Mouse (Mus musculus) lung, postnatal 25 days (tissue): ENCODE measurements around the gene Psmb7.

ENCODE experiments used
- DNase-seq: peaks from one replicate; pipeline ENCODE4 v3.0.0; 2022; ENCODE audit warnings: low spot score

The Psmb7 gene

DNA sequence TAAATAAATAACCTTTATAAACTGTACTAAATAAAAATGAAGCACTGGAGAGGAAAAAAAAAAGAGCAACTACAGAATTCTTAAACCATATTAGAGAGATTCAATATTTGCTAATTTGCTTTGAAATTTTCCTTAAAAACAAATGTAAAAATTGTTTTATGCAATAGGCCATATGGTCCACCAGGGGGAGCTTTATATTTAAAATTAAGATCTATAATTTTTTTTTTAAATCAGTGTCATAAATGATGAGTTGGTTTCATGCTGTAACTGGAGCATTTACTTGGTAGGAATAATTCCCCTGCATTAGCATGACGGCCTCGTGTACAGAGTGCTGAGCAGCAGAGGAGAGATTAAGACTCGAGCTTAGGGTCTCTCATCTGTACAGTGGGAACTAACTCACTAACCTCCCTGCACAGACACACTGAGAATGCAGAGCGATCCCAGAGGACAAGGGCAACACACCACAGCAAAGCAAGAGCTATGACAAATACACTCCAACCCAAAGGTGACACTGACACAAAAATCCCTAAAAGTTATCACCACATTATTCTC, 6.1 kb downstream of the Psmb7 start:
- DNase-seq = no peak

- no peak for DNase-seq
These were observed 13.3 kb downstream of the Psmb7 start for GRCm38 (mm10) chr2:38630574-38630973.

DNA sequence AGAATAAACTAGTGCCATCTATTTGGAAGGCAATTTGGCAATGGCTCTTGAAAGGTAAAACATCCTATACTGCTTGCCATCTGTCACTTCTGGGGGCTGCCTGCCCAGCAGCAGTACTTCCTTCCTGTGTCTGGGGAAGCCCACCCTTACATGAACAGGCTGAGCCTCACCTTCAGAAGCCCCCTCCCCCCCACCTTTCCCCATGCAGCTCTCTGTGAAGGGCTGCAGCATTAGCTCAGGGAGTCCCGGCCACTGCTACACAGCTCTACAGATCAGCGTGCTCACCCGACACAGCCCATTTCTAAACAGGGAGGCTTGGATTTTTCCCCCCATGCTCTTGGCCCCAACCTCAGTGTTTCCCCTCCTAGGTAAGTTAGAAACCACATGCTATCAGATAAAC, 14.4 kb downstream of the Psmb7 start:
- no peak for DNase-seq

DNA sequence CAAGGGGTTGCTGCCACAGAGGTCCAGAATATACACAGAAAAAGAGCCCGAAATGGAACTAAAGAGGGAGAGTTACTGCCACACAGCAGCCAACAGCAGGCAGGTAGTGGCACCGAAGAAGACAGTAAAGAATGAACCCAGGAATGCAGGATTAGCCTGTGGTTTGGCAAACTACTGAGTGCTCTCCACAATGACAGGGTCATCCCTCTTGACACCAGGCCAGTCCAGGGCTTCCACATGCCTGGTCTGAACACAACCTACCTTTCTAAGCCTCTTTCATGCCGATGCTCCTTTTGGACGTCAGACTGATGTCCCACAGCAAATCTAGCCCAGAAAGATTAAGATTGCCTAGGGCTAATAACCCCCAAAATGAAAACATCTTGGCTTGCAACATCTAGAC, 15.1 kb downstream of the Psmb7 start:
- no peak for DNase-seq

- no peak for DNase-seq
These were observed 19.9 kb downstream of the Psmb7 start for GRCm38 (mm10) chr2:38623821-38624590.

GRCm38 (mm10) chr2:38623411-38623810, 20.5 kb downstream of the Psmb7 start:
- DNase-seq = no peak

DNA sequence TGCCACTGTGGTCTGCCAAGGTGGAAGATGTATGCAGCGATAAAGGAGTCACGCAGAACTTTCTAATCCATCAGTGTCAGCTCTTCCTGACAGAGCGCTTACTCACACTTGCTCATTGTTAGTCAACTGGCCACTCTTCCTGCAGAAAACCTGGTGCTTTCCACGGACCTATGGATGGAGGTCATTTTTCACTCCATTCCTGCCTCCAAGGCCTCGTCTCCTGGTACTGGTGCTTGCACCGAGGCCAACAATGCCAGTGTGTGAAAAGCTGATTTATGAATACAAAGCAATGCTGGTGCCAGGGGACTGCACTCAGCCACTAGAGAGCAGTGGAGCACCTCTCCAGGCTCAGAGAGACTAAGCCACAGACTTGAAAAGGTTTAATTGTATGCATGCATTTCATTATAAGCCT, 22.3 kb downstream of the Psmb7 start:
- DNase-seq = no peak

DNA sequence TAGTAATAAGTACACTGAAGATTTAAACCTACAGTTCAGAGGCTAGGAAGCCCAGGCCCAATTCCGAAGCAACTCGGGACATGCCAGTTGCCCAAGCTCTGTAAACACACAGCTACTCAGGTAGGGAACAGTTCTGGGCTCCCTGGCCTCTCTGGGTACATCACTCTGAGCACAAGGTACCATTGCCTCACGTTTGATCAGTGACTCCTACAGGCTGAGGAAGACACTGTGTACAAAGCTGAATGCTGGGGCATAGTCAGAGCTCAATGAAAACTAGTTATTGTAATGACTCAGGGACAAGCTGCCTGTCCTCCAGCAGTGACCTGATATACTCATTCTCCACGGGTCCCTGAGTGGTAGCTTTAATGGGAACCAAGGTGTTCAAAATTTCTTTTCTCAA, 22.8 kb downstream of the Psmb7 start:
- DNase-seq = no peak

GRCm38 (mm10) chr2:38619777-38620176, 24.1 kb downstream of the Psmb7 start:
- DNase-seq = no peak

DNA sequence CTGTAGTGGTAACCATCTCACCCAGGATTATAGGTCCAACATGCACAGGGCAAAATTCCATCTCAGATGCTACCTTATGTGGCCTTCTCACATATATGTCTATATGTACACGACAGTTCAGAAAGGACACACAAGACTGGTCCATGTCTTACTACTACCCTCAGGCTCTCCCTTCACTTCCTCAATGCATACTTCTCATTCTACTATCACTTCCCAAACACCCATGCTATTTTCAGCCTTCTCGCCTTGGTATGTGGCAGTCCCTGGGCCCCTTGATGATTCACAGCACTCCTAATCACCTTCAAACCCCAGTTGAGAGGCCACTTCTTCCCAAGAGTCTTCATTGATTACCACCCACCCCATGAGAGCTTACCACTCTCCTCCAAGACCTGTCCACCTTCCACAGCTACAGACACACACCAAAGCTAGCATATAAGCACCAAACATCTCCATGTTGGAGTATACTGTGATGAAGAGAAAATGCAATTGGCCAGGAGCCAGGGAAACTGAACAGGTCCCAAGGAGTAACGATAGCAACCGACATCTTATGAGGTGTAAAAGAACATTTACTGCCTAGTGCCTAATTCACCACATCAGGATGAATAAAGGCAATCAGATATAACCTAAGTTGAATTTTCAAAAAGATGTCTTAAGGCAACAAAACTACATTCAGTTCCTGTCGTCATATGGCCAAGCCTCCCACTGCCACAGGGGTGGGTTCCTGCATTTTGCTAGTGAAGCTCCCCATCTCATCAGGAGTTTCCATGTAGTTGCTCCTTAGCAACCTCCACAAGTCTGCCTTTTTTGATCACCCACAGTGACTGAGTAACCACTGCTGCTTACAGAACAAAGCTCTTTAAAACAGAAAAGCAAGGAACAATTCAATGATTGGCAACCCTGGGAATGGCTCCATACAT, 26.7 kb downstream of the Psmb7 start:
- DNase-seq = no peak

GRCm38 (mm10) chr2:38616072-38616471, 27.8 kb downstream of the Psmb7 start:
- peak; percentile 8 for DNase-seq

DNA sequence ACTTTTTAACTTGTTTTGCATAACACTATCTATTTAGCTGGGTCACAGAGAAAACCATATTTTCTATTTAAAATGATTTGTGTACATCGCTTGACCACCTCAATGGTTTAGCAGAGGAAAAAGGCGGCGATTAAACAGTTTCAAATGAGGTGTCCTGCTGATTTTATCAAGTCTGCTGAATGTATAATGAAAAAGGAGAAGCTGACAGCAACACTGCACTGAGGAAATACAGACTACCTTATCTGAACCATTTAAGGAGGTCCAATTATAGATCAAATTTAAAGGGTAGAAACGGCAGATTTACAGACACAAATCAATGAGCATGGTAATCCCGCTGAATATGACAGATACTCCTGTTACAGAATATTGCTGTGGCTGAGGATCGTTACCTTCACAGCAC, 29.4 kb downstream of the Psmb7 start:
- no peak for DNase-seq

DNA sequence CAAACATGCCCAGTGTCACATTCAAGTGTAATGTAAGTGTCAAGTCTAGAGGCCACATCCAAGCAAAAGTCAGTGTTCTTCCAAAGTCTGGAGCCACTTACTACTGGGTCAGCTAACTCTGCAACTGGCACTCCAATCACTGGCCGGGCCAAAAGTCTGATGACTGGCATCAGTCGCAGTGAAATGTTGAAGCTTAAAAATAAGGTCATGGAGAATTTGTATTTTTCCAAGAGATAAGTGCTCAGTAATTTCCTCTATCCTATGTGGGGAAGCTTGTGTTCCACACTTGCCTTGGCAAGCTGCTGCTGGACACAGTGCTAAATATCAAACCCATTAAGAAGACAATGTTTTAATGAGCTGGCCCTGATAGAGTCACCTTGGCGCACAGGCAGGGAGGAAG, 30.3 kb downstream of the Psmb7 start:
- DNase-seq = no peak

DNA sequence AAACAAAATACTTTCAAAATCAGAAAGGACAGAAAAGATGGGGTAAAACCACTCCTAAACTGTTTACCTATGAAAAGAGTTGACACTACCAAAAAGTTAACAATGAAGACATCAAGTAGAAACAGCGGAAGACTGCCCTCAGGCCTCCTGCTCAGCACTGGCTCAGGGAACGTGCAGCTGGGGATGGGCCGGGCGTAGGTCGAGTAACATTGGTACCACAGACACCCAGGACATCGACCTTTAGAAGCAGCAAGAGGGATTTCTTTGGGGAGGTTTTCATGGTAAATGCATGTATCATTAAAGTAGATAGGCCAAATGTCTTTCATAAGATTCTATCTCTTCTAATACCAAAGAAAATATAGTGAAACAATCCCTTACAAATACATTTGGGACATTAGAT, 31.3 kb downstream of the Psmb7 start:
- DNase-seq = no peak

DNA sequence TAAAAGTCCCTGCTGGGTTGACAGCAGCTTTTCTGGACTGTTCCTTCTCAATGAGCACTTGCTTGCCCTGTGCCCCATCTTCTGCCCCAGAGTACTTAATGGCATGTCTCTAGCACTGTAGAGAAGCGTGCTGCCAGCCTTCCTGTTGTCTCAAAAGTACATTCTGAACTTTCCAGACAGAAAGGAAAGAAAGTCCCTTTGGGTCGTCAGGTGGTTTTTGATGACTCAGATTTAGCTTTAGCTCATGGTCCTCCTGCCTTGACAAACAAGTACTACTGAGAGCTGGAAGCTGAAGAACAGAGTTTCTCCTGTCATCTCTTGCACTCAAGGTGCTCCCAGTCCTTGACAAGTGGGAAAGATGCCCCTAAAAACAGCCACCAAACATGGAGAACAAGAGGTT, 33.7 kb downstream of the Psmb7 start:
- no peak for DNase-seq

- no peak for DNase-seq
These were observed 34.6 kb downstream of the Psmb7 start for GRCm38 (mm10) chr2:38609310-38609709.

DNA sequence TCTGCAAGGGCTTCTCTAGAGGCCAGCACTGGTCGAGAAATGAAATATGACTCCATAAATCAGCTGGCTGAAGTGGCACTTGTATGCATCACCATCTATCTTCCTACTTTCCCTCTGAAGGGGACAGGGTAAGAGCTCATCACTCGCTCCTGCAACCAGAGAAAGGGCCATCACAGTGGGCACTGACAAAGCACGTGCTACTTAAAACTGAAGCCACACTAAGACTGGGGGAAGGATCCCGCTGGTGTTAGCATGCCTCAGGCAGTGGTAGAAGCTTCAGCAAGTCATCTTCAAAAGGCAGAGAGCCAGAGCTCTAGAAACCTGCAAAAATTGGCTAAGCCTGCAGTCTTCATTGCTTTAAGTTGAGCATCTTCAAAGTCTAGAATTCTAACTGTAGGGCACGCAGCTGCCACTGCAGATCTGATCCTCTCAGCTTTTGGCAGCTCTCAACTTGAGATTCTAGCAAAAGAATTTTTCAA, 35.0 kb downstream of the Psmb7 start:
- DNase-seq = no peak

DNA sequence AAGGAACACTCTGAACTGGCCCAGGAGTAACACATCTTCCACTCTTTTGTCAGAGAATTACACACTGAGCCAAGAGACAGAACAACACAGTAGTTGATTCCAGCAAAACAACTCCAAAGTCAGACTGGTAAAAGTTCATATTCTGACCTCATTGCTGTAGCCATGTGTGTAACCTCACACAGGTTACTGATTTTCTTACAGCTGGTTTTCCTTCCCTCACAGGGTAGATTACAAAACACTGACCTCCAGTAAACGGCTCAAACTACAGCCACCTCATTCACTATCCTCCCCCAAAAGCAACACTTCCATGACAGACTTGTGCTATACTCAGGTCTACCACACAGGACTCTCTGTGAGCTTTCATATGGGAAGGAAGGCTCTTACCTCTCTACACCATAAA, 36.2 kb downstream of the Psmb7 start:
- no peak for DNase-seq

DNA sequence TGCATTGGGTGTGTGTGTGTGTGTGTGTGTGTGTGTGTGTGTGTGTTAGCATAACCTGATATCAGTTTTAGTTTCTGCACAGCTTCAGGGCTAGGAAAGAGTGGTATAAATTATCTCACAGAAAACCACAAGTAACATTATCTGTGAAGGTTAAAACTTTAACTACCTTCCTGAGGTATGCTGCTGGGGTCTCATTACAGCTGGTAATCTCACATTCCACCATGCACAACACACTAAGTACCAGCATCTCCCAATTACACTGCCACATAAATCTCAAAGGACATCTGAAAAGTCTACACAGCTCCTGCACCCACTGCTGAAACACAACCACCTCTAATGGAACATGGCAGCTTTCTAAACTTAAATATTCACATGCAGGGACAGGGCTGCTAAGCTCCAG, 43.0 kb downstream of the Psmb7 start:
- no peak for DNase-seq

GRCm38 (mm10) chr2:38598395-38598794, 45.5 kb downstream of the Psmb7 start:
- no peak for DNase-seq

GRCm38 (mm10) chr2:38597896-38598295, 46.0 kb downstream of the Psmb7 start:
- no peak for DNase-seq

DNA sequence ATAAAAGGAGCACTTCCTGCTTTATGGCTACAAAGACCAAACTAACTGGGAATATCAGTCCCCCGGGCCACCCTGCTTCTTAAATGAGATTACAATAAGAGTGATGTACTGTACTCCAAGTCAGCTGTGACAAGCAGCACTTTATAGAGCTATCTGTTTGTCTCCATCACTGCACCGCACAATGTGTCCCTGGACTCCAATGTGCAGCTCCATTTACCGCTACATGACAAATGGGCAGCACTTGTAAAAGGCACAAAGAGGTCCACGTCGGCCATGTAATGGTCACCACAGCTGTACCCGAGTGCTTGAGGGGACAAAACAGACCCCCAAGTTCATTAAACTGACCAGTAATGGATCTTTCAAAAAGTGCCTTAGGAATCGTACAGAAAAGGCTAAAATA, 49.0 kb downstream of the Psmb7 start:
- DNase-seq = no peak
